Mouse (Mus musculus): Measurements from ENCODE around the gene Mertk.

DNA sequence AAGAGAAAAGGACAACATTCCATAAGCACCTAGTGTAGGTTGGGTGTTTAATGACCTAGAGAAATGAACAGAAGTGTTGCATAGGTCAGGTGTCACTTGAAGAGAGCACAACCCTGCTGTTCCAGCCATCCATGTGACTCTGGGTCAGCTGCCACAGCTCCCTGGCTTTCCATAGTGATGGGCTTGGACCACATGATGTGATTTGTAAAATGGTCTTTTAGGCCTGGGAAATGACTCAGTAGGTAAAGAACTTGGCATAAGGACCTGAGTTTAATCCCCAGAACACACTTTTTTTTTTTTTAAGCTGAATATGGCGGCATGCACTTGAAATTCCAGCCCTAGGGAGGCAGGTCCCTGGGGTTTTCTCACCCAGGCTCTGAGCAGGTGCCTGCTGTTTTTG lies 33.2 kb downstream of the Mertk start:
- no peak for TF ChIP-seq POLR2A (IDR thresholded peaks at IDR 0.05; ENCODE audit: low read depth, low read length)
- TF ChIP-seq CTCF (IDR thresholded peaks at IDR 0.05; ENCODE audit: extremely low read depth, insufficient read depth, insufficient read length, insufficient replicate concordance) = no peak

All from spleen, adult 2 months (tissue).